Mouse (Mus musculus): ENCODE data around the gene Gba2.

DNA sequence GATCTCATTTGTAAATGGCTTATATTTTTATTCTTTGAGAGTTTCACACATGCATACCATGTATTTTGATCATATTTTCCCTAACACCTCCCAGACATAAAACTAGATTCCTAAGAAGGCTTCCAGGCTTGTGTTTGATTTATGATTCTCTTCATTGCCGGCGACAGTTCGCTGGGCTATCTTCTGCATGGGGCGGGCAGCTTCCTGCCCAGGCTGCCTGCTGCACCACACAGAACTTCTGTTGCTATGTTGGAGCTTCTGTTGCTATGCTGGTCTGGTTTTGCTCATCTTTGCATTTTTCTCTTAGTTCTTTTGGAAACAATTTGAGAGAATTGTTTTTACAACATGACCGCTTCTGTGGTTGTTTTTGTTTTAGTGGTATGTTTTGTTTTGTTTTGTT is 12.9 kb upstream of the Gba2 start:
- TF ChIP-seq CTCF (IDR thresholded peaks at IDR 0.05; ENCODE audit: low read depth) (no peak), EP300 (IDR thresholded peaks at IDR 0.05; ENCODE audit: low read depth) (no peak)
